Mouse (Mus musculus): ENCODE data around the gene Rap1b.
"Not testable (repeated sequence)": the region's sequence is repeated elsewhere in the genome, so short reads cannot be mapped to it uniquely, and the experiment has no call there.

The Rap1b gene

DNA sequence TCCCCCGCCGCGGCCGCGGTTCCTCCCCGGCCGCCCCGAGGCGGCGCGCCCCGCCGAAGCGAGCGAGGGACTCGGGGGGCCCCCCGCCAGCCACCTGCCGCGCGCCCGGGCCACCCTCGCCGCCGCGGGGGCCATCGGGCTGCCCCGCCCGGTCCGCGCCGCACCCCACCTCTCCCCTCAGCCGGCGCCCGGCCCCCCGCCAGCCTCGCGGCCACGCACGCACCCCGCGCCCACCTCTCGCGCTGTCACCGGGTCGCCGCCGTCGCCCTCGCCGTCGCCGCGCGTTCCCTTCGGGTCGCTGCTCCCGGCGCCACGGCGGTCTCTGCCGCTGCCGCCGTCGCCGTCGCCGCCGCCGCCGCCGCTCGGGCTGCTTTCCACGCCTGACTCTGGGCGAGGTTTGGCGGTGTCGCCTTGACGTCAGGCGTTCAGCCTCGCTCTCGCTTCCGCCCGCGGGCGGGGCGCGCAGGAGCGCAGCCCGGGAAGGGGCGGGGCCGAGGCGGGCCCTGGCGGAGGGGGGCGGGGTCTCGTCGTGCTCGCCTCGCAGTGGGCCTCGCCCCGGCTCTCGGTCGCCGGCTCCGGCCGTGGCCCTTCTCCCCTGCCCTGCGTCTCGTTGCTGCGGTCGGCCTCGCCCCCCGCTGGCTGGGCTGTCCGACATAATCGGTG is at the start of gene Rap1b:
Gene Rap1b (minus strand): TSS at position 439 of the 663 bp plus-strand sequence.
- DNase-seq, result peak; percentile 94 to 98

DNA sequence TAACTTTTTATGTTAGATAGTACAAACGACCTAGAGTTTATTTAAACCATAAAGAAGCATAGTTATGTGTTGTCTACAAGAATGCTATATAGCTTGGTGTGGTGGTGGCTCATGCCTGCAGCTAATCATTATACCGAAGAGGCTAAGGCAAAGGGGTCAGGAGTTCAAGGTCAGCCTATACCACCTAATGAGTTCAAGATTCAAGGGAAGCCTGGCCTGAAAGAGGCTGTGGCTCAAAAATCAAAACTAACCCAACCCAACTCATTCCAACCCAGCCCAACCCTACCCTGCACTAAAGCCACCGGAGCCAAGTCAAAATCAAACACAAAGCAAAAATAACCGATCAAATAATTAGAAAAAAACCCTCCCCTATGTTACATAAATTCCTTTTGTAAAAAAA is 49.4 kb upstream of the Rap1b start:
- no peak for DNase-seq

- no peak for DNase-seq
These were observed 48.5 kb upstream of the Rap1b start for GRCm38 (mm10) chr10:117894114-117895035.

DNA sequence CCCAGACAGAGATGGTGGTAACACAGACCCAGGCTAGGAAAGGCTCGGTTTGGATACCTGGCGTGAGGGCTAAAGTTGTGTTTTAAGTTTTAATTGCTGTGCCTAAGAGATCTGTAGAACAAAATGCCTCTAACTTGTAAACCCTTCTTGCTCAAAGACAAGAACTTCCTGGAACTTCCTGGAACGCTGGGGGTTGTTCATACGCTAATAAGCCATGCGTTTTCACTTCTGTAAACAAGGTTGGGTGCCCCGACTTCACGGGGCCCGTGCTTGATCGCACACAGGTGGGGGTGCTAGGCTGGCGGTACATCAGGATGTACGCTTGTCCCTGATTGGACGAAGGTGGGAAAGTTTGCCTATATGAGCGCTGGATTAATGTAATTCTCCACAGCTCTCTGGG is 47.3 kb upstream of the Rap1b start:
- not testable (repeated sequence) for DNase-seq

DNA sequence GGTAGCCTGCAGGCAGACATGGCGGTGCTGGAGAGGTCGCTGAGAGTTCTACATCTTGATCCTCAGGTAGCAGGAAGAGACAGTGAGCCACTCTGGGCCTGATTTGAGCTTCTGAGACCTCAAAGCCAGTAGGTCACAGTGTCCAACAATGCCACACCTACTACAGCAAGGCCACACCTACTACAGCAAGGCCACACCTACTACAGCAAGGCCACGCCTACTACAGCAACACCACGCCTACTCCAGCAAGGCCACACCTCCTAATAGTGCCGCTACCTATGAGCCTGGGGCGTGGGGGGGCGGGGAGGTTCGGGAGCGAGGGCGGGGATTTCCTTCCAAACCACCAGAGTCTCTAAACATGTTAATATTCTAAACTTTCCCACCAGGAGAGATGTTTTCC is 45.5 kb upstream of the Rap1b start:
- DNase-seq, result no peak

- DNase-seq, result peak in 1 of 2 experiments; percentile 4
These were observed 43.0 kb upstream of the Rap1b start for GRCm38 (mm10) chr10:117888822-117889221.

DNA sequence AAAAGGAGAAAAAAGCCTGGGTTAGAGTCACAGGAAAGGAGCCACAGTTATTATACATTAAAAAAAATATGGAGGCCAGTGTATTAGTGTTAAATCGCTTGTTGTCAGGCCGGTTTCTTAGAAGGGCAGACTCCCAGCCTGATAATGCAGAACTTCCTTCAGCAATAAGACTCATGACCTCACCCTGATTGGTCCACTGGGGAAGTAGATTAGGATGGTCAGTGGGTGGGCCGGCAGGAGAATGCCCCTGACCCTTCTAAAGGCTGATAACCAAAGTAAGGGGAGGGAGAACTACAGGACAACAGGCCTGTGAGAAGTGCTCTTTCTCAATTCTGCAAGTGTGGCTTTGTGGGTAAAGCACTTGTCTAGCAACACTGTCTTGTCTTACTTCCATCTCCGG is 39.5 kb upstream of the Rap1b start:
- no peak for DNase-seq

DNA sequence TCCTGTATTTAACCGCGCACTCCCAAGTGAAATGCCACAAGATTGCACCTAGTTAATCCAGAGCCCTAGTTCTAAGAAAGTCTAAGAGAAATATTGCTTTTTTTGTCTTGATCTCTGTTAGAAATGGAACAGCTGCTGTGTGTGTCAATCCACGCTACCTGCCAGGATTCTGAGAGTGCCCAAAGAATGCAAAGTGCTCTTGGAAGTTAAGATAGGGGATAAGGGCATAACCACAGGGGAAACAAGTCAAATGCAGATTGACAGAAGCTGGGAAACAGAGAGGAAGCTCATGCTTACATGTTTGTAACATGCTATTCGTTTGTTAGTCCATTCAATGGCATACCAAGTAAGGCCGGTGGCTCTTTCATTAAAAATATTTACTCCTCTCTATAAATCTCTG is 38.9 kb upstream of the Rap1b start:
- no peak for DNase-seq

- no peak for DNase-seq
These were observed 37.6 kb upstream of the Rap1b start for GRCm38 (mm10) chr10:117883438-117883837.

DNA sequence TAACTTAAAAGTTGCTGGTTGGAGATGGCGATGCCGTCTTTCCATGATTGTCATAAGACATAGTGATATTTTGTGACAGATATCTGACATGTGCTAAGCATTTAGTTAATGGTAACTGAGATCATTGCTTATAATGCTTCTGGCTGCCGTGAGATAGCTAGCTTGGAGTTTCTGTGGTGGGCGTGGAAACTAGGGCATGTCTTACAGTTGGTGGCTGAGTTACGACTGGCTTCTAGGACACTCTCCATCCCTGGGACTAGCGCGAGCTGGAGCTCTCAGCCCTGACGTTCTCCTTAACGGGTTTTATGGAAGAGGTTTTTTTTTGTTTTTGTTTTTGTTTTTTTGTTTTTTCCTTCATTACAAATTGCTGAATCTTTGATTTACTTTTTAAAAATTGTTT is 32.8 kb upstream of the Rap1b start:
- no peak for DNase-seq

DNA sequence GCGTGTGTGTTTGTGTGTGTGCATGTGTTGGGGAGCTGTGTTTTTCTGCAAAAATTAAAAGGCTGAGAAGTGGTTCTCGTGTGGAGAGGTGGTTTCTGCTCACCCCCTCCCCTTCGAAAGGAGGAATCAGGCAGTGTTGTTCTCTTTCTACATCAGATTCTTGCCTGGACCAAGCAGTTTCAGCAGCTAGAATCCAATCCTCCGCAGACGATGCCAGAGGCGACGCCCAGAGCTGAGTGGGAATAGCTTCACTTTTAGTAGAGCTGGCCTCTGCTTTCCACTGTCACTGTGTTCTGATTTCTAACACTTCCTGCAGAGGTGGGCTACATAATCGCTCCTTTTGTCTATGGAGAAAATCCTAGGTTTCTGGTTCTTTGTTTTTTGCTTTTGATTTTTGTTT is 31.0 kb upstream of the Rap1b start:
- DNase-seq, result no peak

- DNase-seq, result no peak
These were observed 30.6 kb upstream of the Rap1b start for GRCm38 (mm10) chr10:117876400-117876799.

GRCm38 (mm10) chr10:117874936-117875335 is 29.1 kb upstream of the Rap1b start:
- DNase-seq, result no peak

- DNase-seq, result no peak
These were observed 28.1 kb upstream of the Rap1b start for GRCm38 (mm10) chr10:117873952-117874351.

- no peak for DNase-seq
These were observed 26.6 kb upstream of the Rap1b start for GRCm38 (mm10) chr10:117872468-117872867.

- DNase-seq, result no peak
These were observed 21.5 kb upstream of the Rap1b start for GRCm38 (mm10) chr10:117867301-117867700.

DNA sequence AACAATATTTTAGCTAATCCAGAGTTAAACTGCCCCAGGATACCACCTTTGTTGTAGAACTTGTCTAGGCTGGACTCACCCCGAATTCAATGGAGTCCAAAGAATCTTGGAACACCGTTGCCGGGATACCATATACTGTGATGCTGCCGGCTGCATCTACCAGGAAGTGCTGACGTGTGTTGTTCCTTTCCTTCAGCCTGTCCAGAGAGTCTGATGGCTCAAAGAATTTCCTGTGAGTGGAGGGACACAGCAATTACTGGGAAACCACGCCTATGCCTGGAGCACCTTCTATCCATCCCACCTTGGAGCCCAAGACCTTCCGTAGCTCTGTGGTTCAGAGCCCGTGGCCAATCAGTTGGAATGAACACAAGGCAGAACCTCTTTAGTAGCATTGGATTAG is 20.8 kb upstream of the Rap1b start:
- DNase-seq, result no peak

GRCm38 (mm10) chr10:117864695-117865094 is 18.9 kb upstream of the Rap1b start:
- no peak for DNase-seq

- no peak for DNase-seq
These were observed 18.4 kb upstream of the Rap1b start for GRCm38 (mm10) chr10:117864251-117864650.

GRCm38 (mm10) chr10:117862014-117862580 is 16.3 kb upstream of the Rap1b start:
- no peak for DNase-seq

- no peak for DNase-seq
These were observed 15.1 kb upstream of the Rap1b start for GRCm38 (mm10) chr10:117860958-117861357.

DNA sequence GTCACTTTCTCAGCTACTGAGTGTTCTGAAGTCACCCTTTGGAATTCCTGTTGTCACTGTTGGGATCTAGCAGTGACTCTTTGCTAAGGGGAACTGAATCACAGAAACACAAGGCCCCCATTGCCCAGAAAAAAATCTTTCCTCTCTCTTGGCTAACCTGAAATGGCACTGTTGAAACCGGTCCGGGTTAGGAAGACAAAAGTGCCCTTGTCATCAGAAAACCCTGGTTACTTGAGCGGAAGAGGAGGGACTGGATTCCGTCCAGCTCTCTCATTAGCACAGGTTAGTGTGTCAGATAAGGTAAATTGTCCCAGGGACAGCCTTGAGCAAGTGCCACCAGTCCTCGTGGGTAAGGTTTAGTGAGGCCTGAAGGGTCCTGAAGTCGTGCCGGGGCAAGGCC is 14.5 kb upstream of the Rap1b start:
- DNase-seq, result no peak

DNA sequence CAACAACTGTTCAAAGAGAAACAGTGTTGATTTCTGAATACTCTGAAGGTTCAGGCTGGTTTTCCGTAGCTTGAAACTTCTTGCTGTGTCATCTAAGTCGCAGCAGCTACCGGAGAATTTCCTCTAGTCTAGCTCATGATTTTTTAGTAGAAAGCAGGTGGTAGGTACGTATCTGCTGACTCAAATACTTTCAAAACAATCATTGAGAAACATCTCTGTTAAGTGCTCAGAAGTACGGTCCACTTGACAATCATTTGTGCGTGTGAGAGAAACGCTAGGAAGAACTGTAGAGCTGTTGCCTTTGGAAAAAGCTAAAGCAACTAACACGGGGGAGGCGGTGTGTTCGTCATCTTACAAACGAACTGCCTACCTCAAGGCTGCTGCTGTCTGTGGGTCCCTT is 14.0 kb upstream of the Rap1b start:
- no peak for DNase-seq

DNA sequence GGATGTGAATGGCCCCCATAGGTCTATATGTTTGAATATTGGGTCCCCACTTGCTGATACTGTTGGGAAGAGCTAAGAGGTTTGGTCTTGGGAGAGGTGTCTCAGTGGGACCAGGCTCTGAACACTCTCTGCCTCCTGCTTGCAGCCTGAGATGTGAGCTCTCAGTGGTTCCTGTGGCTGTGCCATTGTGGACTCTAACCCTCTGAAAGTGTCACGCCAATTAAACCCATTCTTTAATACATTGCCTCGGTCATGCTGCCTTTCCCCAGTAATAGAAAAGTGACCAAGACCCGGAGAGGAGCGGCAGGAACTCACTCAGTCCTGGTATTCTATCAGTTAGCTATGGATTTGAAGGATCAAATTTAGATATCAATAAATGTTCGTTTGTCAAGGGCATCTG is 12.4 kb upstream of the Rap1b start:
- no peak for DNase-seq
